Mouse (Mus musculus) testis, adult 2 months (tissue): ENCODE measurements around the gene Agap1.

Source experiments
- CTCF ChIP-seq: fragments of 200-500 bp; IDR thresholded peaks from 2 replicates; pipeline ENCODE4 v1.5.1; 2012; ENCODE audit warnings: low read depth, mild to moderate bottlenecking, inconsistent platforms, low read length, moderate library complexity; ENCODE audit not compliant: control insufficient read depth, insufficient read depth, insufficient replicate concordance
- POLR2A ChIP-seq: fragments of 200-500 bp; IDR thresholded peaks from 2 replicates; pipeline ENCODE4 v1.6.1; 2012; ENCODE audit warnings: low read depth, mild to moderate bottlenecking, inconsistent platforms, low read length, moderate library complexity; ENCODE audit not compliant: control insufficient read depth

DNA sequence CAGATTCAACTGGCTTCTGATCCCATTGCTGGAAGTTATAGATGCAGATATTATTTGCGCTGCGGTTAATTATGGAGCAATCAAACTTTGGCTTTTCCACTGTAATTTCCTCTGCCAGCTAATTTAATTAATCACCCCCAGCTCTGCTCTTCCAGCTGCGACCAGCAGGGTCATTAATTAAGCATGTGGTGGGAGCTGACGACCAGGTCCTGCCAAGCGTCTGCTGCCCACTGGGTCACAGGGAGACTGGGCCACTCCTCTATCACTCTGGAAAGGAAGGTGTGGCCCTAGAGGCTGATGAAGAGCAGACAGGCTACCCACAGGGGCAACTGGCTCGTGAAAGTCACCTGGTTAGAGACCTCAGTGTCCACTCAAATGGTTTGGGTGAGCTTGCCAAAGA is 411.2 kb downstream of the Agap1 start:
- TF ChIP-seq CTCF = no peak
- TF ChIP-seq POLR2A = no peak
